Mouse (Mus musculus) urinary bladder, postnatal 10 days (tissue): ENCODE results near the gene Nfkbib.
A peak's percentile ranks its signal among the peaks of the same experiment; 100 is the strongest.

Source experiments
- DNase-seq: peaks from one replicate; pipeline ENCODE4 v3.0.0; 2022; ENCODE audit warnings: low spot score

Gene Nfkbib

DNA sequence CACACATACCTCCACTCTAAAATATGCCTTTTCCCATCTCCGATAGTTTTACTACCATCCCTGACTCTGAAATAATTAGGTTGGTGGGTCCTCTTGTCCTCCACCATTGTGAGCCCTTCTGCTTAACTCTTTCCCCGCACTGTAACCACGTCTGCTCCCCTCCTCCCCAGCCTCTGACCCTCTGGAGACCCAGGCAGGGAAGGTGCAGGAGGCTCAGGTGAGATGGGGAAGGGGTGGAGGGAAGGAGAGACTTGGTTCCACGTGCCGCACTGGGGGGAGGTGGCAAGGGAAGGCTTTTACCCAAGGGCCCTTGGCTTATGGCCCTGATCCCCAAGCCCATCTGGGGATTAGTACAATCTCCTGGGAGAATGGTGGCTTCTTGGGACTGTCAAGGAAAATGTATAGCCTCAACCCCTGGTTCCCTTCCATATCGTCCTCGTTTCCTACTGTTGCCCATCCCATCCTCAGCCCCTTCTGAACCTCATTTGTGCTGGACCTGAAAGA, at the start of gene Nfkbib:
Gene Nfkbib (minus strand): TSS at position 51 of the 504 bp plus-strand sequence.
- no peak for DNase-seq

DNA sequence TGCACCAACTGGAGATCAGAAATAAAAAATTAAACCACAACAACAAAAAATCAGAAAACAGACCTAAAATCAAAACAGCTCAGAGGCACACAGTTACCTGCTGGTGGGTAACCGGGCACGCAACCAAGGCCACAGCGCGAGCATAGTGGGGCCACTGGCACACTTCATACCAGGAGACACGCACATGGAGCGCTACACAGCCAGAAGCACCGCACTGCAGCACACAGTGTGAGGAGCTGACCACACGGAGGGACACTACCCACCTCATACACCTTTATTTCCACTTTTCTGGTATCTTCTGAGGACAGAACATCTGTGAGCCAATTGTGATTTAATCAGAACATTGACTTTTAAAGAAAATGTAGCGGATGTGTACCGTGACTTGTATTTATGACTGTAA, 49.6 kb upstream of the Nfkbib start:
- DNase-seq = no peak

DNA sequence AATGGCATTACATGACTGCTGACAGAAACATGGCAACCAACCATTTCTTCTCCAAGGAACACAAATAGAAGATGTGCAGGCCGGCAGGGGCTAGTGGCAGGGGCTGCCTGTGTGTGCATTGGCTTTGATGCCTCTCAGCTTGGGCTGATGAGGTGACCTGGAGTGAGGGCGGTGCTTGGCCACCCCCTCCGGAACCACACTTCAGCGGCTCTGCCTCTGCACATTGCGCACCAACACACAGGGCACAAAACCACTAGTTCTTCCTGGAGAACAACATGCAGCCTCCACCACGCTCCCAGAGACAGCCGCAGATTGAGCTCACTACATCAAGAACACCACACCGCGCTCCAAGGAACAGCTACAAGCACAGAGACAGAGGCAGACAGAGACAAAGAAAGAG, 48.9 kb upstream of the Nfkbib start:
- no peak for DNase-seq

- DNase-seq = no peak
These were observed 47.9 kb upstream of the Nfkbib start for GRCm38 (mm10) chr7:28815230-28815629.

GRCm38 (mm10) chr7:28814306-28815034, 47.2 kb upstream of the Nfkbib start:
- no peak for DNase-seq

GRCm38 (mm10) chr7:28812949-28813348, 45.6 kb upstream of the Nfkbib start:
- DNase-seq = no peak

GRCm38 (mm10) chr7:28812436-28812835, 45.1 kb upstream of the Nfkbib start:
- no peak for DNase-seq

DNA sequence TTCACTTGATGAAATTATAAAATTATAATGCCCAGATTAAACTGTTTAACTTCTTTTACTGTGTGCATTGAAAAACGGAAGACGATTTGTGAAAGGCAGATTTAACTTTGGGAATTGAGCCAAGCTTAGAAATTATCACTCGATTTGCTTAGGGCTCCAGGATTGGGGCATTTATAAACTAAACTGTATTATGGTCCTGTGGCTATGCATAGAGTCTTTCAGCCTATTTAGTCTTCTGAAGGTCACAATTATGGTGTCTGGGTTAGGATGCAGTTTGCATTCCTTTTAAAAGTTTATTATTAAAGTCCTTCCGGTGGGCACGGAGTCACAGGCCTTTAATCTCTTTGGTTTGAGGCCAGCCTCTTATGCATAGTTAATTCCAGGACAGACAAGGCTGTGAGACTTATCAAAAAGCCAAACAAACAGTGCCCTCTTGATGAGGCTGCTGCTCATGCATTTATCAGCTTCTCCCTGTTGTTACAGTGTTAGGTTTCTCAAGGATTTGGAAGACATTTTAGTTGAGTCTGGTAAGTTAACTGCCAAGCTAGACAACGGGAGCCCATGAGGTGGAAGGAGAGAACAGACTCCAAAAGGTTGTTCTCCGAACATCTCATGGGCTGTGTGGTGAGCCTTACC, 44.4 kb upstream of the Nfkbib start:
- no peak for DNase-seq

DNA sequence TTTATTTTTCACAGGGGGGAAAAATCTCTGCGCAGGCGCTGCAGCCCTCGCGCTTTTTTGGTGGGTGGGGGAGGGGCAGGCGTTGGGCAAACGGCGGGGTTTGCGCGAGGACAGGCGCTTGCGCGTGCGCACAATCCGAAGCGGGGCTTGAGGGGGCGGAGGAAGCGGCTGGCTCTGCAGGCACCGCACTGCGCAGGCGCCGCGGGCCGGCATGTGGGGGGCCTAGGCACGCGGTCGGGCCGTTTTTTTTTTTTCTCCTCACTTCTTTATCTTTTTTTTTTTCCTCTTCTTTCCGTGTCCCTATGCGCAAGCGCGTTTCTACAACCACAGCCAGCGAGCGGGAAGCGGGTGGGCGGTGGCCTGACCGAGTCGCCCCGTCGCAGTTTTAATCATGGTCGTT, 43.9 kb upstream of the Nfkbib start:
- DNase-seq = peak; percentile 80

GRCm38 (mm10) chr7:28810107-28811066, 43.1 kb upstream of the Nfkbib start:
- peak; percentile 93 for DNase-seq

- no peak for DNase-seq
These were observed 42.2 kb upstream of the Nfkbib start for GRCm38 (mm10) chr7:28809401-28810089.

DNA sequence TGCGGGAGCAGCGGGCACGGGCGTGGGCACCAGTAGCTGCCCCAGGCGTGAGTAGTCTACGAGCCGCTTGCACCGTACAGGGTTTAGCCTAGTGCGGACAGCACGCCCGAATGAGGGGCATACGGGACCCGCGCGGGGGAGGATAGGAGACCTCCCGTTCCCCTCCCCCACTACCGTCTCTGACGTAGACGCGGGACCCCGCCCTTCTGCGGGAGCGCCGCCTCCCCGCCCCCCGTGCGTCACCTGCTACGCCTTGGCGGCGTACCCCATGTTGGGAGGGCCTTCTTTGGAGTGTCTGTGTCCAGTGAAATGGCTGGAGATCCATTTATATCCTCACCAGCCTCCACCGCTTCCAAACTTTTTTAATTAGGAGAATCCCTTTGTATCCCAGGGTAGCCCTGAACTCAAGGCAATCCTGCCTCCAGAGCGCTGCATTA, 41.7 kb upstream of the Nfkbib start:
- peak; percentile 88 for DNase-seq

GRCm38 (mm10) chr7:28808221-28808941, 41.1 kb upstream of the Nfkbib start, which contains the start of gene Hnrnpl:
Gene Hnrnpl (plus strand): TSS chr7:28808541.
- DNase-seq = no peak

DNA sequence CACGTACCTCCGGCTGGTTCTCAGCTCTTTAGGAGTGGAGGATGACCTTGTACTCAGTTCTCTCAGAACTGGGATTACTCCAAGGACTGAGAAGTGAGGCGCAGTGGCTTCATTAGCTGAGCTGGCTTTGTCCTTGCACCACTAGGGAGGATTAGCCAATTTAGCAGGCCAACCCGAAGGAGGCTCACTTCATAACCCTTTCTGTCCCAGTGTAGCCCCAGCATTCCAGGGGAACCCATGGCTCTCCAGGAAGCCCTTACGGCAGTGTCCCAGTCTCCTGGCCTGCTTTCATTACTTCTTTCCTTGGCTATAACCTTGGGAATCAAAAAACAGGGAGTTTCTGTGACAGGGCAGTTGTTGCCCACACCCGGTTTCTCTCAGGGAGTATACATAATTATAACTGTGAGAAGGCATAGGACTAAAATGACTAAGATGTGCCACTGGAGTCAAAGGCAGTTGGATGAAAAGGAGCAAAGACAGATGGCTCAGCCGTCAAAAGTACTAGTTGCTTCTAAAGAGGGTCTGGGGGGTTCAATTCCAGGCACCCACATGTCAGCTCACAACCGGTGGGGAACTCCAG, 40.4 kb upstream of the Nfkbib start:
- DNase-seq = no peak

DNA sequence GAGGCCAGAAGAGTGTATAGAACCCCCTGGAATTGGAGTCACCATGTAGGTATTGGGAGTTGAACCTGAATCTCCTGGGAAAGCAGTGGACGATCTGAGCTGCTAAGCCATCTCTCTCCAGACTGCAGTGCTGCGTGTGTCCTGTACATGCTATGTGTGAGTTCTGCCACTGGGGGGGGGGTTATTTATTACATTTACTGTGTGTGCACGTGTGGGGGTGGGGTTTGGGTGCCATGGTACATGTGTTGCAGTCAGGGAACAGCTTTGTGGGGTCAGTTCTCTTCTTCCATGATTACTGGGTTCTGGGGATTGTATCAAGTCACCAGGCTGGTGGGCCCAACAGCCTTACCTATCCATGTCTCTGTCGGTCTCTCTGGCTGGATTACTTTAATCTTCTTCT, 39.6 kb upstream of the Nfkbib start:
- no peak for DNase-seq

DNA sequence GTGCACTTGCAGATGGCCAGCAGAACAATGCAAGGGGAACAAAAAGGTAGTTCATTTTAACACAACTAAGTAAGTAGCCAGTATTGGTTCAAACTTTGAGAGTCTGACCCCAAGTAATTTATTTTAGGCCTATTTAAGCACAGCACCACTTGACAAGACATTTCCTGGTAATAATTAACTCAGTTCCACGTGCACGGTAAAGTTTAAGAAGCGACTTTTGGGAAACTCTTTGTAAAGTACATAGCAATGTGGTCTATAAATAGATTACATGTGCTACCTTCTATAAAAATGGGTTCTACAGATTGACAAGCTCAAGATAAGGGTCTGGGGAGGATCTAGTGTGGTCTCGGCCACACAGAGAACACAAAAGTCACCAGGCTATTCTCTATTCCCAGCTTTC, 36.4 kb upstream of the Nfkbib start:
- DNase-seq = no peak

DNA sequence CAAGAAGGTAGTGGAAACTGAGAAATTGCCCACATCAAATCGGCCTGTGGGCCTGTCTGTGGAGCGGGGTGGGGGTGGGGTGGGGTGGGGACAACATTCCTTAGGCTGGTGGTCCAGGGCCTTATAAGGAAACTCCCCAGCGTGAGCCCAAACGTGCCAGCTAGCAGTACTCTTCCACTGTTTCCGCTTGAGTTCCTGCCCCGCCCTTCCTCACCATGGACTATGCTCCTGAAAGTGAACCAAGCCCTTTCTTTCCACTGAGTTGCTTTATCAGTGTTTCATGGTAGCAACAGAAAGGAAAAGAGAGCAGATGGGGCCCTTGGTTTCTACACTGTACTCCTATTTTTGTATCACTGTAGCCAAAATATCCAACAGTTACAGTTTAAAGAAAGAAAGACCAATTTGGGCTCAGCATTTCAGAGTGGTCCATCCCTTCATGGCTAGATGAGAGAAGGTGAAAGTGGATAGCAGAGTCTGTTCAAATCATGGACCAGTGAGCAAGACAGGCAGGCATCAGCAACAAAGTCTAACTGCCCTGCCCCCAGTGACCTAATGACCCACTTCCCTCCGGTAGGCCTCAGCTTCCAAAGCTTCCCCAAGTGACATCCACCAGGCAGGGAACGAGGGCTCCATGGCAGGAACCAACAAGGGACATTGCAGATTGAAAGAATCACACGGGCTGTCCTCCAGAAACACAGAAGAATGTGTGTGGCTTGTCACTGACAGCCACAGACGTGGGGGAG, 35.7 kb upstream of the Nfkbib start:
- DNase-seq = no peak

- no peak for DNase-seq
These were observed 34.8 kb upstream of the Nfkbib start for GRCm38 (mm10) chr7:28801901-28802670.

DNA sequence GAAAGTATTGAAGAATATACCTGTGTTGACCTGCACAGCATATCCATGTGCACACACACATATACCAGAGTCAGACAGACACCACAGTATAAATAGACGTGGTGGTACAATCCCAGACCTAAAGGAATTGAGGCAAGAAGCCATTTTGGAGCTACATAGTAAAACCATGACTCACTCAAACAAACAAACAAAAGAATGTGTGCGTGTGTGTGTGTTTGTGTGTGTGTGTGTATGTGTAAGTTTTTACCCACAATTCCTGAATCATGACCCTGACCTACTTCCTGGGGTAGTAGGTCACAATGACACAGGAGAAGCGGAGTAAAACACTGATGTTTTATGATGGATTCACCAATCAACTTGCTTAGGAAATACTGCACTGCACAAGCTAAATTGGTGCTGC, 34.1 kb upstream of the Nfkbib start:
- DNase-seq = no peak
